Mouse (Mus musculus) spleen, adult 2 months (tissue): ENCODE results near the gene Dmkn.

Source experiments
- CTCF ChIP-seq: fragments of 200-500 bp; IDR thresholded peaks from 2 replicates; pipeline ENCODE4 v1.5.1; 2011; ENCODE audit warnings: mild to moderate bottlenecking, inconsistent platforms; ENCODE audit not compliant: insufficient read depth, insufficient read length, insufficient replicate concordance; ENCODE audit errors: extremely low read depth
- POLR2A ChIP-seq: fragments of 200-500 bp; IDR thresholded peaks from 2 replicates; pipeline ENCODE4 v1.6.1; 2011; ENCODE audit warnings: low read depth, low read length, inconsistent platforms

GRCm38 (mm10) chr7:30829428-30829827, 65.9 kb downstream of the Dmkn start:
- no peak for TF ChIP-seq CTCF
- no peak for TF ChIP-seq POLR2A
